Mouse (Mus musculus): ENCODE measurements around the gene Lrrc28.

- TF ChIP-seq POLR2AphosphoS5 (IDR thresholded peaks at IDR 0.05; ENCODE audit: insufficient replicate concordance, low read depth, low read length) (no peak), TAL1 (conservative IDR thresholded peaks at IDR 0.05; ENCODE audit: low read depth, low read length) (no peak), CTCF (IDR thresholded peaks at IDR 0.05; ENCODE audit: low read depth, low read length) (no peak)
Measured at GRCm38 (mm10) chr7:67688281-67688680, 43.2 kb upstream of the Lrrc28 start.
